Mouse (Mus musculus) liver, embryonic 15.5 days (tissue): ENCODE results near the gene Prex1. TPM values are rescaled to one million over a fixed set of nuclear protein-coding genes. Genes with fewer than 3 reads are reported as not detected.
A peak's percentile ranks its signal among the peaks of the same experiment; 100 is the strongest.

Experiments
- ATAC-seq: fragments of 200-750 bp; cut with Nextera tagmentation; 2 replicates; pipeline ENCODE4 v1.8.0; 2017; ENCODE audit warnings: moderate number of reproducible peaks, mild to moderate bottlenecking, moderate library complexity; ENCODE audit not compliant: insufficient read depth
- H3K27ac ChIP-seq: fragments of 300-500 bp; sonication (generic); replicated peaks from 2 replicates; pipeline ENCODE4 v1.5.1; 2015; ENCODE audit warnings: mild to moderate bottlenecking, inconsistent platforms
- H3K27me3 ChIP-seq: fragments of 300-500 bp; sonication (generic); 2 replicates; pipeline ENCODE4 v1.6.1; 2015; ENCODE audit warnings: mild to moderate bottlenecking, inconsistent platforms
- H3K36me3 ChIP-seq: fragments of 300-500 bp; sonication (generic); replicated peaks from 2 replicates; pipeline ENCODE4 v1.6.1; 2015; ENCODE audit warnings: moderate library complexity, mild to moderate bottlenecking, inconsistent platforms
- H3K4me1 ChIP-seq: fragments of 300-500 bp; sonication (generic); replicated peaks from 2 replicates; pipeline ENCODE4 v1.6.1; 2015; ENCODE audit warnings: inconsistent platforms
- H3K4me2 ChIP-seq: fragments of 300-500 bp; sonication (generic); 2 replicates; pipeline ENCODE4 v1.6.1; 2015; ENCODE audit warnings: moderate library complexity, mild to moderate bottlenecking, inconsistent platforms
- H3K4me3 ChIP-seq: fragments of 300-500 bp; sonication (generic); replicated peaks from 2 replicates; pipeline ENCODE4 v1.5.1; 2015; ENCODE audit warnings: mild to moderate bottlenecking, inconsistent platforms
- H3K9ac ChIP-seq: fragments of 300-500 bp; sonication (generic); 2 replicates; pipeline ENCODE4 v1.6.1; 2015; ENCODE audit warnings: moderate library complexity, mild to moderate bottlenecking, inconsistent platforms
- H3K9me3 ChIP-seq: fragments of 300-500 bp; sonication (generic); replicated peaks from 2 replicates; pipeline ENCODE4 v1.6.1; 2016; ENCODE audit warnings: inconsistent platforms
- WGBS: fragments of 180-500 bp; shearing (Covaris S2); methylation state at CpG from one replicate; pipeline ENCODE4 v1.1.7; 2015; ENCODE audit warnings: mixed read lengths; ENCODE audit not compliant: insufficient replicate concordance; 5-methylcytosine and 5-hydroxymethylcytosine counted together
- polyA plus RNA-seq: library from polyadenylated mRNA; unstranded; fragments of >200 nt; fragmentation: Nextera tagmentation; extraction: Ambion mirVana; gene quantifications from 2 replicates; pipeline ENCODE4 v1.2.1, GENCODE M21; 2015

Prex1 gene
- polyA plus RNA-seq, 1 experiment from 2014 or later: 13.7 TPM

- Histone ChIP-seq H3K4me3 (no peak overlapping the region), H3K9ac (no peak overlapping the region), H3K36me3 (peaks cover 51% of the 10 kb centered on the region), H3K27me3 (no peaks in the 10 kb centered on the region), H3K27ac (no peak overlapping the region), H3K9me3 (no peaks in the 10 kb centered on the region), H3K4me2 (no peak overlapping the region), H3K4me1 (peaks cover 5% of the 10 kb centered on the region; the same call in 1 of the 2 replicates)
- no peak for ATAC-seq
- WGBS: 86% methylated on average over 9 of the region's 9 CpGs
Observed at GRCm38 (mm10) chr2:166569182-166569581, 144.4 kb downstream of the Prex1 start.

DNA sequence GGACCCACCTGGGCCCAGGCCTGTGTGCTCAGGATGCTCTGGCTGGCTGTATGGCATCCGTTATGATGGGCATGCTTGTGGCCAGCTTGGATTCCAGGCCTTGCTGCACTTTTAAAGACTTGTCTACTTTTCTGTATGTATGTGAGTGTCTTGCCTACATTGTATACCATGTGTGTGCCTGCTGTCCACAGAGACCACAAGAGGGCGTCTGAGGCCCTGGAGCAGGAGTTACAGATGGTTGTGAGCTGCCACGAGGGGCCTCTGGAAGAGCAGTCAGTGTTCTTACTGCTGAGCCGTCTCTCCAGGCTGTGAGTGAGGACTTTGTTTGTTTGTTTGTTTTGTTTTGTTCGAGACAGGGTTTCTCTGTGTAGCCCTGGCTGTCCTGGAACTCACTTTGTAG is 148.1 kb downstream of the Prex1 start:
- ATAC-seq: no peak
- Histone ChIP-seq H3K36me3 (peaks cover 27% of the 10 kb centered on the region), H3K9me3 (no peaks in the 10 kb centered on the region), H3K4me2 (no peak overlapping the region), H3K27ac (no peak overlapping the region), H3K4me1 (peaks cover 7% of the 10 kb centered on the region; the same call in 1 of the 2 replicates), H3K9ac (no peak overlapping the region), H3K27me3 (no peaks in the 10 kb centered on the region), H3K4me3 (no peak overlapping the region)
- WGBS: 65% methylated on average over 5 of the region's 5 CpGs

- H3K27ac ChIP-seq: no peak overlapping the region
- no peak overlapping the region for H3K9ac ChIP-seq
- no peaks in the 10 kb centered on the region for H3K9me3 ChIP-seq
- H3K4me3 ChIP-seq: peak overlapping the region; percentile 32
- ATAC-seq: peak; percentile 46; the same call in 1 of the 2 replicates
- peak overlapping the region; percentile 63 for H3K4me2 ChIP-seq
- no peaks in the 10 kb centered on the region for H3K27me3 ChIP-seq
- WGBS: 8% methylated on average over 11 of the region's 11 CpGs
- H3K36me3 ChIP-seq: peaks cover 24% of the 10 kb centered on the region
- H3K4me1 ChIP-seq: peaks cover 10% of the 10 kb centered on the region; the same call in 1 of the 2 replicates
Observed at GRCm38 (mm10) chr2:166564455-166564854, 149.2 kb downstream of the Prex1 start.

DNA sequence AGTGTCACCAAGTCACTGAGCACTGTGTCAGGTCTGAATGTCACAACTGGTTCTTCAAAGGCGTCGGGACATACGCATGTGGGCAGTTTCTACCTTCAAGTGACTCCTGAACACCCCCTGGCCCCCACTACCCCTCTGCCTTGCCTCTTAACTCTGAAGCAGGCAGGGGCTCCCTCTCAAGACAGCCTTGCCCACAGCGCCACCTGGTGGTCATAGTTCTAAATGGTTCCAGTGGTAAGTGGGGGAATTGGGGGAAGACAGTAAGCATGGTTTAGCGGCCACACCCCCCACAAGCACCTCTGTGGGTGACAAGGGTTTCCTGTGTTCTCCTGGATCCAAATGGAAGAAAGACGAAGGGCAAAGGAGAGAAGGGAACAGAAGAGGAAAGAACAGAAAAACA is 149.7 kb downstream of the Prex1 start:
- Histone ChIP-seq H3K9ac (no peak overlapping the region), H3K27me3 (no peaks in the 10 kb centered on the region), H3K9me3 (no peaks in the 10 kb centered on the region), H3K36me3 (peaks cover 23% of the 10 kb centered on the region), H3K4me3 (no peak overlapping the region), H3K27ac (no peak overlapping the region), H3K4me2 (peak overlapping the region; percentile 63), H3K4me1 (peaks cover 10% of the 10 kb centered on the region; the same call in 1 of the 2 replicates)
- 14% methylated on average over 6 of the region's 6 CpGs for WGBS
- ATAC-seq: no peak

GRCm38 (mm10) chr2:166563076-166563475 is 150.6 kb downstream of the Prex1 start:
- ATAC-seq: no peak
- Histone ChIP-seq H3K4me3 (no peak overlapping the region), H3K4me1 (peaks cover 10% of the 10 kb centered on the region; the same call in 1 of the 2 replicates), H3K36me3 (peaks cover 15% of the 10 kb centered on the region), H3K9ac (no peak overlapping the region), H3K9me3 (no peaks in the 10 kb centered on the region), H3K27me3 (no peaks in the 10 kb centered on the region), H3K4me2 (no peak overlapping the region), H3K27ac (no peak overlapping the region)
- 80% methylated on average over 9 of the region's 9 CpGs for WGBS

GRCm38 (mm10) chr2:166561781-166562180 is 151.9 kb downstream of the Prex1 start:
- H3K27ac ChIP-seq: no peak overlapping the region
- H3K9ac ChIP-seq: no peak overlapping the region
- no peak overlapping the region for H3K4me2 ChIP-seq
- H3K36me3 ChIP-seq: peaks cover 5% of the 10 kb centered on the region; the same call in 1 of the 2 replicates
- no peaks in the 10 kb centered on the region for H3K27me3 ChIP-seq
- H3K4me1 ChIP-seq: peaks cover 10% of the 10 kb centered on the region; the same call in 1 of the 2 replicates
- H3K9me3 ChIP-seq: no peaks in the 10 kb centered on the region
- no peak overlapping the region for H3K4me3 ChIP-seq
- ATAC-seq: no peak
- 32% methylated on average over 7 of the region's 7 CpGs for WGBS

DNA sequence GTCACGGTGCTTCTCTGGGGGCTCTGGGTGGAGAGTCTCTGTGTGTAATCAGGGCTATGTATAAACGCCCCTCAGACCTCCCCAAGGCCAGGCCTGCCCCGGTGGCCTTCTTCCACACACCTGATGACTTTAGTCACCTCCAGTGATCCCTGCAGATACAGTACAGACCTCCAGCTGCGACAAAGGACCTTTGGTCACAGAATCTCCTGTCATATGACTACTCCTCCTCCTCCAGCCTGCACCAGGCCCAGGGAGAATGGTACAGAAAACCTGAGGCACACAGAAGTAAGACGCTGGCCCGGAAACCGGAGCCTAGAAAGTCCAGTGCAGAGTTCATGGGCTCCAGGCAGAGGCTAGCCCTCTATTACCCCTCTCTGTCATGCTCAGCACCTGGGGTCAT is 152.8 kb downstream of the Prex1 start:
- Histone ChIP-seq H3K9ac (no peak overlapping the region), H3K27ac (no peak overlapping the region), H3K4me2 (no peak overlapping the region), H3K36me3 (no peaks in the 10 kb centered on the region), H3K9me3 (no peaks in the 10 kb centered on the region), H3K27me3 (no peaks in the 10 kb centered on the region), H3K4me1 (peaks cover 10% of the 10 kb centered on the region; the same call in 1 of the 2 replicates), H3K4me3 (no peak overlapping the region)
- 62% methylated on average over 7 of the region's 7 CpGs for WGBS
- no peak for ATAC-seq

DNA sequence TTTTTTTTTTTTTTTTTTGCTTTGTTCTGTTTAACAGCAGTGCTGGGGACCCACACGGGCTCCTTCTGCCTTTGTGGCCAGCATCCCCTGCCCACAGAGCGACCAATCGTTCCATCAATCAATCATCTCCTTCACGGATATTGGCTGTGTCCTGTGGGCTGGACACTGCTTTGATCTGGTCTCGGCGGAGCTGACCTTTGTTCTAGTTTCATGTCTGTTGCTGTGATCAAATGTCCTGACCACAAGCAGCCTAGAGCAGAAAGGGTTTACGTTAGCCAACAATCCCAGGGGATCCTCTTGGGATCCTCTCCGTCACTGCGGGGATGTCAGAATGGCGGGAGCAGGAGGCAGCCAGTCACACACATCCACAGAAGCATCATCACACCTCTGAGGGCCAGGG is 154.1 kb downstream of the Prex1 start:
- WGBS: 34% methylated on average over 10 of the region's 10 CpGs

GRCm38 (mm10) chr2:166555508-166555907 is 158.1 kb downstream of the Prex1 start:
- Histone ChIP-seq H3K4me1 (peaks cover 20% of the 10 kb centered on the region), H3K36me3 (no peaks in the 10 kb centered on the region), H3K9ac (no peak overlapping the region), H3K27me3 (no peaks in the 10 kb centered on the region; the same call in none of the 2 replicates), H3K4me2 (no peak overlapping the region), H3K27ac (no peak overlapping the region), H3K9me3 (no peaks in the 10 kb centered on the region), H3K4me3 (no peak overlapping the region)
- 21% methylated on average over 2 of the region's 2 CpGs for WGBS
- no peak for ATAC-seq

More for the DNA sequence above, 154.1 kb downstream of the Prex1 start:
- no peaks in the 10 kb centered on the region for H3K27me3 ChIP-seq
- H3K4me1 ChIP-seq: peaks cover 10% of the 10 kb centered on the region; the same call in 1 of the 2 replicates
- no peak for ATAC-seq
- H3K9me3 ChIP-seq: no peaks in the 10 kb centered on the region
- H3K4me2 ChIP-seq: no peak overlapping the region
- no peak overlapping the region for H3K4me3 ChIP-seq
- no peak overlapping the region for H3K27ac ChIP-seq
- H3K9ac ChIP-seq: no peak overlapping the region
- no peaks in the 10 kb centered on the region for H3K36me3 ChIP-seq

GRCm38 (mm10) chr2:166554169-166554505 is 159.5 kb downstream of the Prex1 start:
- Histone ChIP-seq H3K4me3 (no peak overlapping the region; the same call in 1 of the 2 replicates), H3K27me3 (no peaks in the 10 kb centered on the region; the same call in none of the 2 replicates), H3K4me1 (peaks cover 21% of the 10 kb centered on the region), H3K9me3 (no peaks in the 10 kb centered on the region), H3K27ac (no peak overlapping the region), H3K36me3 (no peaks in the 10 kb centered on the region), H3K9ac (no peak overlapping the region), H3K4me2 (0 out of 2 replicates have a peak overlapping the region, but pooled peaks have one; percentile 53)
- peak; percentile 40; the same call in 1 of the 2 replicates for ATAC-seq
- WGBS: 66% methylated on average over 11 of the region's 11 CpGs

- no peaks in the 10 kb centered on the region for H3K9me3 ChIP-seq
- peak; percentile 64 for ATAC-seq
- no peak overlapping the region; the same call in 1 of the 2 replicates for H3K4me3 ChIP-seq
- no peaks in the 10 kb centered on the region; the same call in none of the 2 replicates for H3K27me3 ChIP-seq
- WGBS: 15% methylated on average over 18 of the region's 18 CpGs
- peak overlapping the region; percentile 53 for H3K4me2 ChIP-seq
- H3K9ac ChIP-seq: no peak overlapping the region
- no peaks in the 10 kb centered on the region for H3K36me3 ChIP-seq
- peaks cover 22% of the 10 kb centered on the region for H3K4me1 ChIP-seq
- no peak overlapping the region; the same call in 1 of the 2 replicates for H3K27ac ChIP-seq
Observed at GRCm38 (mm10) chr2:166553502-166554168, 160.0 kb downstream of the Prex1 start.
